In the genomic region with DNA sequence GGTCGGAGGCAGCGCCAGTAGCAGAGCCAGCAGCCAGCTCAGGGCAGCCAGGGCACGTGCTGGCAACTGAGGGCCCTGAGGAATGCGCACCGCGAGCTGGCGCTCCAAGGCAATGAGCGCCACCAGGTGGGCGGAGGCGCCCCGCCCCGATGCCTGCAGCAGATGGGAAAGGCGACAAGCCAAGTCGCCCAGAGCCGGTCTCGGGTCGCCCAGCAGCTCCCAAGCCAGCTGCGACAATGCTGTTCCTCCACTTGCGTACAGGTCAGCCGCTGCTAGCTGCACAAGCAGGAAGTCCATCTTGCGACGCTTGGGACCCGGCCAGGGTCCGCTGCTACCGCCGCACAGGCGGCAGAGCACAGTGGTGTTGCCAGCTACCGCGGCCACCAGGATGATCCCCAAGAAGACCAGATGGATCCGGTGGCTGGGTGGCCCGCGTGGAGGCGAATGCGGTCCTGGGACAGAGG, we compare ENCODE assay signal across 7 mouse cellular contexts. TPM values are rescaled to one million over a fixed set of nuclear protein-coding genes. Genes with fewer than 3 reads are reported as not detected.
DNase-seq lines count a peak whose midpoint lies in the region; ATAC-seq and TF ChIP-seq lines count a peak whose summit lies in the region.

No protein-coding gene starts in this region.

- no peak for TF ChIP-seq POLR2A in bone marrow macrophage, adult 2 months (IDR thresholded peaks at IDR 0.05; ENCODE audit: borderline replicate concordance, low read depth, low read length)

- peak overlapping the region; percentile 34 for H3K9ac ChIP-seq in embryonic facial prominence, embryonic 12.5 days
- peak overlapping the region; percentile 1; the same call in 1 of the 2 replicates for H3K9ac ChIP-seq in limb, embryonic 11.5 days (ENCODE audit: low read length)
- peak overlapping the region; percentile 60 for H3K9ac ChIP-seq in midbrain, embryonic 12.5 days (replicated peaks)

- H3K4me1 ChIP-seq in bone marrow macrophage, adult 2 months (ENCODE audit: control insufficient read depth, insufficient read depth, low read length) = peaks cover 6% of the 10 kb centered on the region
- peaks cover 16% of the 10 kb centered on the region; the same call in 1 of the 2 replicates for H3K4me1 ChIP-seq in embryonic facial prominence, embryonic 12.5 days
- H3K4me1 ChIP-seq in limb, embryonic 11.5 days (ENCODE audit: control insufficient read depth, insufficient read depth, low read length) = peaks cover 8% of the 10 kb centered on the region
- H3K4me1 ChIP-seq in midbrain, embryonic 12.5 days = peaks cover 17% of the 10 kb centered on the region

- H3K4me2 ChIP-seq in embryonic facial prominence, embryonic 12.5 days (replicated peaks) = peak overlapping the region; percentile 98
- H3K4me2 ChIP-seq in limb, embryonic 11.5 days (ENCODE audit: low read depth, severe bottlenecking) = peak overlapping the region; percentile 92
- H3K4me2 ChIP-seq in midbrain, embryonic 12.5 days (replicated peaks) = peak overlapping the region; percentile 99

- DNase-seq in heart, adult 18-20 months = peak; percentile 62 to 65
- peak; percentile 84 for DNase-seq in kidney, adult 18-20 months
- DNase-seq in limb, embryonic 11.5 days (ENCODE audit: low spot score) = peak; percentile 84
- peak; percentile 64 for DNase-seq in right cerebral cortex, postnatal 4 days

- no peak; the same call in 1 of the 2 replicates for TF ChIP-seq CTCF in bone marrow macrophage, adult 2 months (IDR thresholded peaks at IDR 0.05; ENCODE audit: low read depth, low read length)

- no peaks in the 10 kb centered on the region for H3K9me3 ChIP-seq in embryonic facial prominence, embryonic 12.5 days
- H3K9me3 ChIP-seq in limb, embryonic 11.5 days (ENCODE audit: control insufficient read depth, low read length) = no peaks in the 10 kb centered on the region
- no peaks in the 10 kb centered on the region for H3K9me3 ChIP-seq in midbrain, embryonic 12.5 days

- H3K27ac ChIP-seq in bone marrow macrophage, adult 2 months (ENCODE audit: insufficient read depth, low read depth, low read length) = no peak overlapping the region
- no peak overlapping the region for H3K27ac ChIP-seq in embryonic facial prominence, embryonic 12.5 days
- H3K27ac ChIP-seq in limb, embryonic 11.5 days (replicated peaks; ENCODE audit: low read depth, low read length) = no peak overlapping the region
- no peak overlapping the region for H3K27ac ChIP-seq in midbrain, embryonic 12.5 days (replicated peaks)

- H3K36me3 ChIP-seq in embryonic facial prominence, embryonic 12.5 days = no peaks in the 10 kb centered on the region
- H3K36me3 ChIP-seq in limb, embryonic 11.5 days (ENCODE audit: control insufficient read depth, insufficient read depth, low read length) = no peaks in the 10 kb centered on the region
- no peaks in the 10 kb centered on the region for H3K36me3 ChIP-seq in midbrain, embryonic 12.5 days

- peak; percentile 77 for ATAC-seq in embryonic facial prominence, embryonic 12.5 days (ENCODE audit: insufficient number of reproducible peaks, insufficient read depth, low FRiP score, low TSS enrichment)
- ATAC-seq in limb, embryonic 11.5 days (ENCODE audit: insufficient number of reproducible peaks, low FRiP score, low TSS enrichment, low read depth) = peak; percentile 87
- ATAC-seq in midbrain, embryonic 12.5 days (ENCODE audit: low FRiP score, low read depth) = peak; percentile 91

- peak overlapping the region; percentile 61 for H3K4me3 ChIP-seq in bone marrow macrophage, adult 2 months (ENCODE audit: insufficient read depth, low read length)
- H3K4me3 ChIP-seq in embryonic facial prominence, embryonic 12.5 days = peak overlapping the region; percentile 50
- H3K4me3 ChIP-seq in limb, embryonic 11.5 days (ENCODE audit: low read depth, low read length) = peak overlapping the region; percentile 47
- peak overlapping the region; percentile 55 for H3K4me3 ChIP-seq in midbrain, embryonic 12.5 days

- peaks cover 49% of the 10 kb centered on the region for H3K27me3 ChIP-seq in embryonic facial prominence, embryonic 12.5 days
- peaks cover 26% of the 10 kb centered on the region for H3K27me3 ChIP-seq in limb, embryonic 11.5 days (ENCODE audit: control insufficient read depth, insufficient read depth, low read length)
- H3K27me3 ChIP-seq in midbrain, embryonic 12.5 days = peaks cover 50% of the 10 kb centered on the region

- WGBS in embryonic facial prominence, embryonic 12.5 days = 1% methylated on average over 34 of the region's 34 CpGs
- WGBS in limb, embryonic 11.5 days = under 1% methylated on average over 34 of the region's 34 CpGs
- 0% methylated on average over 34 of the region's 34 CpGs for WGBS in midbrain, embryonic 12.5 days

RNA-seq across cellular contexts. Expression of a gene that starts 0.5 kb away (rescaled TPM):
- not detected in 2 replicates for polyA plus RNA-seq in bone marrow macrophage, adult 2 months (2012; ENCODE audit: insufficient read depth, insufficient read length, missing spikeins)
- polyA plus RNA-seq in embryonic facial prominence, embryonic 12.5 days (2016; fragmentation: Nextera tagmentation; extraction: Ambion mirVana) = 0.22 and 0.31 TPM in 2 replicates
- not detected for total RNA-seq in heart, adult 18-20 months (2021)
- polyA plus RNA-seq in limb, embryonic 11.5 days (2014; fragmentation: Nextera tagmentation; extraction: Ambion mirVana) = 0.11 and 0.37 TPM in 2 replicates
- 0.56 and 0.62 TPM in 2 replicates for polyA plus RNA-seq in midbrain, embryonic 12.5 days (2016; fragmentation: Nextera tagmentation; extraction: Ambion mirVana)

RNA-seq across cellular contexts. Expression of a gene that starts 37.8 kb away (rescaled TPM):
- polyA plus RNA-seq in bone marrow macrophage, adult 2 months (2012; ENCODE audit: insufficient read depth, insufficient read length, missing spikeins) = 15.3 and 24.7 TPM in 2 replicates
- polyA plus RNA-seq in embryonic facial prominence, embryonic 12.5 days (2016; fragmentation: Nextera tagmentation; extraction: Ambion mirVana) = 20.5 and 21.3 TPM in 2 replicates
- total RNA-seq in heart, adult 18-20 months (2021) = 10 to 100 TPM; 11.6 to 13.8 TPM
- 19.1 and 21.8 TPM in 2 replicates for polyA plus RNA-seq in limb, embryonic 11.5 days (2014; fragmentation: Nextera tagmentation; extraction: Ambion mirVana)
- polyA plus RNA-seq in midbrain, embryonic 12.5 days (2016; fragmentation: Nextera tagmentation; extraction: Ambion mirVana) = 20.3 and 20.9 TPM in 2 replicates

RNA-seq across cellular contexts. Expression of a gene that starts 42.2 kb away (rescaled TPM):
- polyA plus RNA-seq in bone marrow macrophage, adult 2 months (2012; ENCODE audit: insufficient read depth, insufficient read length, missing spikeins) = 23.0 and 26.7 TPM in 2 replicates
- polyA plus RNA-seq in embryonic facial prominence, embryonic 12.5 days (2016; fragmentation: Nextera tagmentation; extraction: Ambion mirVana) = 7.1 and 8.0 TPM in 2 replicates
- total RNA-seq in heart, adult 18-20 months (2021) = 1 to 10 TPM; 2.4 to 4.8 TPM
- 8.0 and 8.1 TPM in 2 replicates for polyA plus RNA-seq in limb, embryonic 11.5 days (2014; fragmentation: Nextera tagmentation; extraction: Ambion mirVana)
- 5.1 and 6.0 TPM in 2 replicates for polyA plus RNA-seq in midbrain, embryonic 12.5 days (2016; fragmentation: Nextera tagmentation; extraction: Ambion mirVana)

RNA-seq across cellular contexts. Expression of a gene that starts 42.2 kb away (rescaled TPM):
- polyA plus RNA-seq in bone marrow macrophage, adult 2 months (2012; ENCODE audit: insufficient read depth, insufficient read length, missing spikeins) = 8.6 and 10.6 TPM in 2 replicates
- polyA plus RNA-seq in embryonic facial prominence, embryonic 12.5 days (2016; fragmentation: Nextera tagmentation; extraction: Ambion mirVana) = 20.1 and 20.5 TPM in 2 replicates
- 10 to 100 TPM in 1 of 2 experiments, 1 to 10 TPM in 1; 9.2 to 12.1 TPM for total RNA-seq in heart, adult 18-20 months (2021)
- 20.1 and 20.6 TPM in 2 replicates for polyA plus RNA-seq in limb, embryonic 11.5 days (2014; fragmentation: Nextera tagmentation; extraction: Ambion mirVana)
- 14.2 and 16.5 TPM in 2 replicates for polyA plus RNA-seq in midbrain, embryonic 12.5 days (2016; fragmentation: Nextera tagmentation; extraction: Ambion mirVana)

Comparison
In these comparisons a context has a peak if more than half of its experiments do, and no peak if none do; other contexts are left out.
1. H3K9ac ChIP-seq: peak in every context shown above with its lines; median percentile 60 in midbrain, embryonic 12.5 days; 34 in embryonic facial prominence, embryonic 12.5 days; 1 in limb, embryonic 11.5 days.